Mouse (Mus musculus): Measurements from ENCODE around the gene Ap1s3.

Ap1s3 gene

DNA sequence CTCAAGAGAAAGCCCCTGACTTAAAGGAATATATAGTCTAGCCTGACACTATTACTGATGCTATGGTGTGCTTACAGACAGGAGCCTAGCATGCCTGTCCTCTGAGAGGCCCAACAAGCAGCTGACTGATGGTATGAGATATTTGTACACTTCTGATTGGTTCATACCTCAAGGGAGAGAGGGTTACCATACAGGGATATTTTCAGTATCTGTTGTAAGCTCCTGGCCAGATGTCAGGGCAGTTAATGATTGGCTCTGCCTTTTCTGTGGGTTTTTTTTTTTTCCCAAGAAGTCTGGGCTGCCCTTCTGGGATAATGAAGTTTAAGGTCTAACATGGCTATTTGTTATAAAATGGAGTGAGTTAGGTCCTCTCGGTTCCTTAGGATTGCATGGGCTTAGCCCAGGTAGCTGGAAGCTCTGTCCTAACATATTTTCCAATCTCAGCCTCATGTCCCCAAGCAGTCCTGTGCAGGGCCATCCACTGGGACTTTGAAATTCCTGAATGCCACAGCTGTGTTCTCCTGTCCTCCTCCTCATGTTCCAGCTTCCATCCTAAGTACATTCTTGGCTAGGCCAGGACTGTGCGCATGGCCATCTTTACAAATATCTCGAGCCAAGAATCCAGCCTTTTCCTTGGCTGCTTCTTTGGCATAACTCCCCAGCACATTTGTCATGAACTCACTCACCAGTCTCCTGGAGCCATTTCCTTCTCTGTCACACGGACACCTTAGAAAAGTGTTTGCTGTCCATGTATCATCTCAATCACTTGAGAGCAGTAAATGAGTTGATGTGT lies 81.6 kb downstream of the Ap1s3 start:
- DNase-seq, result peak; percentile 10

DNA sequence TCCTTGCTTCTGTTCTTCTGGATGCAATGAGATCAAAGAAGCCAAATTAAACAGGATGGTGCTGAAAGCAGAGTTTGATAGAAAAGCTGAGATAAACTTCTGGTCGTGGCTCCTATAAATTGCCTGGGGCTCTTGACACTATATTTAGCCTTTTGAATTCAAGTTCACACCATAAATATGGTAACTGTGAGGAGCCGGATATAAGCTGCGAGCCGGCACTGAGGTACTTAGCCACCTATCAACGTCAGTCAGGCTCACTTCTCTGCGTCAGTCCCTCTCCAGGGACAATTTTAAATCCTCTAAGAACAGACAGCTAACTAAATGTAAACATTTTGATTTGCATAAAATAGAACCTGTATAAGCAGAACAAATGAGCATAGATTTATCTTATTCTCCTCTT lies 82.3 kb downstream of the Ap1s3 start:
- no peak for DNase-seq

DNA sequence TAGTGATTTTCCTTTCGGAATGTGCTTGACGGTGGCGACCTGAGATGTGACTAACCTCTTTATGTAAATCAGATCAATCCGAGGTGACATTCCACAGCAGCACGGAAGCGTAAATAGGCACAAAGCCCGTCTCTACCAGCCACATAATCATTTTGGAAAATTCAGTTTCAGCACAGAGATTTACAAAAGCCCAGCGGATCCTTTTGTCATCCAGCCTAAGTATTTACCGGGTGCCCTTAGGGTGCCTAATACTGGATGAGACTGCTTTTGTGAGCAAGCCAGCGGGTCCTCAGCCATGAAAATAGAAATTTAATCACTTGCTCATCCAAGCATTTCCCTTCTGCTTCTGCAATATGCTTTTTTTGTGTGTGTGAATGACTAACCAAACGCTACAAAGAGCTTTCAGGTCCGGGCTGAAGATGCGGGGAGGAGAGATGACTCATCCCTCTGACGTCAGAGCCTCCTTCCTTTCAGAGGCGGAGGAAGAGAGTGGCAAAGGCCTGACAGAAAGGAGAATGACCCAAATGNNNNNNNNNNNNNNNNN lies 90.6 kb downstream of the Ap1s3 start:
- DNase-seq, result peak; percentile 91

DNA sequence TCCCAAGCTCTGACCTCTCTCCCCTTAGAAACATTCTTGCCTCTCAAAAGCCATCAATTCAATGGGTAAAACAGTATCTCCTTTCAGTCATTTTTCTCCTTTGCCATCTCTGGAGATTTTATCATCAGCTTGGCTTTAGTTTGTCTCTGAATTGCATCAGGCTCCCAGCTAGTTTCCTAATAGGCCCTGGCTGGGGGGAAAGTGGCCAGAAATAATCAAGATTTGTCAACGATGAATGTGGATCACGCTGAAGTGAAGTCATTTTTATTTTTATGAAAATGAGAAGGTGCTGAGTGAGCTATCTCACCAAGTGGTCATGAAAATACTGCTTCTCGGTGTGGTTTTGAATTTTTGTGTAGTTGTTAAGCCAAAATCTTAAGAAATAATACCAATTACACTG lies 94.4 kb downstream of the Ap1s3 start:
- no peak for DNase-seq

DNA sequence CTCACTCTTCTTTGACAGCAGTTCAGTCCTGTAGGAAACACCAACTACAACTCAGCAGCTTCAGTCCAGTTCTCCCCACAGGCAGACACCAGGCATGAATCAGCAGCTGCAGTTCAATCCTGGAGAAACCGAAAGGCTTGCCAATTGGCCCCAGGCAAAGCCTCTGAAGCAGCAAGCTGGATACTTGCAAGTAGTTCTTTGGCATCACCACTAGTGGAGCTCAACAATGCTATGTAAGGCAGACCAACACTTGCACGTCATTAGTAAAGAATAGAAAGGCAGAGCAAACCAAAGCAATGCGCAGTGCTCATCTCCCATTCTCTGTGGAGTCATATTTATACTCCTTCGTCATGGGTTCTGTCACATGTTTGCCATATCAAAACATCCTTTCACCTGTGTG lies 99.9 kb downstream of the Ap1s3 start:
- DNase-seq, result no peak

DNA sequence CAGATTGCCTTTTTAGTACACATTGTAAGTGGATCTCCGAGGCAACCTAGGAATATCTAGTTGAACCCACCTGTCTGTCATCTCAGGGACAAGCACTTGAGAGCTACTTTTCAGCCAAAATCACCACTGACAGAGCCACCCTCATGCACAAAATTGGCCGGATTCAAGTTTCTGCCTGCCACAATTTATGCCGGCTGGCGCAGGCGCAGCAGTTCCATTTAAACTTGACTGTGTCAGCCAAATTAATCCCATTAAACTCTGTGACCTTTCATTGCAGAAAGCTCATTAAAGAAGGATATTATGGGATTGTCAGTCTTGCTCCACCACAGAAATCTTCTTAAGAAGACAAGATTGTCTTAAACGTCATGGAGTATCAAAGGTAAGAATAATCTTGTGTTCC lies 100.6 kb downstream of the Ap1s3 start:
- DNase-seq, result no peak

DNA sequence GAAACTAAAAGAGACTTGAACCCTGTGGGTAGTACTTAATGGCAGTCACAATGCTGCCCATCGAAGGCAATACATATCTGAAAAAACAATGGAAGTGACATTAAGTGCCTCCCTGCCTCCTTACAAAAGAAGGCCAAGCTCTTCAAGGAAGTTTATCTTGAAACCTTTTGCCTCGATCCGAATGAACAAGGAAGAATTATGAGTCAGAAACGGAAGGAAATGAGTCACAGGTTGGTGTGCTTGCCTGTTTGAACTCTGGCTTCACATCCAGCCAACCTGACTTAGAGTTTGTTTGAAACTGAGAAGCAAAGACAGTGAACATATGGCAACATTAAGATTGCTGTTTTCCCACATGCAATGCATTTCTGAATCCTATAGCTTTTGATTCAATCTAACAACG lies 110.6 kb downstream of the Ap1s3 start:
- no peak for DNase-seq

Measured in right cerebral cortex, adult 18-20 months (tissue).